Mouse (Mus musculus): ENCODE results near the gene Atp1a3. TPM values are rescaled to one million over a fixed set of nuclear protein-coding genes. Genes with fewer than 3 reads are reported as not detected.

Gene Atp1a3
- total RNA-seq, 2 experiments from 2014 or later = 2,432 to 2,476 TPM

DNA sequence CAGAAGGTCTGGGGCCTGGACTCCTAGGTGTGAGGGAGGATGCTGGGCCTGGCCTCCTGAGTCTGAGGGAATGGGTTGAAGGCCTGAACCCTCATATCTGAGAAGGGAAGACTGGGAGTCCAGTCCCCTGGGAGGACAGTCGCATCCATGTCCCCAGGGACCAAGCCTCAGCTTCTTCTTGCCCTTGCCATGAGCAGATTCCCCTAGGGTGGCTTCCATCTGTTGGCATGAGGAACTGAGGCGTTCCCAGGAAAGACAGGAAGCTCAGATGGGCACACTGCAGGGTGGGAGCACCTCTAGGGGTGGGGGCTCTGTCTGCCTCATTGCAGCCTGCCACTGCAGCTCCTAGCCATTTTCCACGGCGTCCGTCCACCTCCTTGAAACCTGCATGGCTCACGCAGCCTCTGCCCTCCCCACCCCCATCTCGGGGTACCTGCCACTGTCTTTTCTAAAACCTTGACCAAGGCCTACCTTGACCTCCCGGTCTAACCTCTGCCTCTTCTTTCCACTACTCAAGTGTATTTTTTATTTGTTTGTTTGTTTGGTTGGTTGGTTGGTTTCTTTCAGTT lies 1.9 kb downstream of the Atp1a3 start:
- DNase-seq = no peak

DNA sequence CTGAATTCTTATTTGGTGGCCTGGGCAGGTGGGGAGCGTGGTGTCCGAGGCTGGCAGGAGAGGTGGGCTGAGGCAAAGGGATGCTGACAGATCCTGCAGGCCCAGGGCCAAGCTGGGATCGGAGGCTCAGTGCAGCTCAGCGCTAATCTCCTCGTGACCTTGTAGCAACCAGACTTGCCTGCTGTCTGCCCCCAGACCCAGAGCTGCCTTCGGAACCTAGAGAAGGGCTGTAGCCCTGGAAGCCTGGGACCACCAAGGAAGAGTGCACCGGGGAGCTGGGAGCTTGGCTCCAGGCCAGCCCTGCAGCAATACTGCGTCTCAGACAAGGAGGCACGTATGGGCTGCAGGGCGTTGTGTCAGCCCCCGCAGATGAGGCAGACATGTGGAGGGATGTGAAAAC lies 2.5 kb downstream of the Atp1a3 start:
- DNase-seq = no peak

DNA sequence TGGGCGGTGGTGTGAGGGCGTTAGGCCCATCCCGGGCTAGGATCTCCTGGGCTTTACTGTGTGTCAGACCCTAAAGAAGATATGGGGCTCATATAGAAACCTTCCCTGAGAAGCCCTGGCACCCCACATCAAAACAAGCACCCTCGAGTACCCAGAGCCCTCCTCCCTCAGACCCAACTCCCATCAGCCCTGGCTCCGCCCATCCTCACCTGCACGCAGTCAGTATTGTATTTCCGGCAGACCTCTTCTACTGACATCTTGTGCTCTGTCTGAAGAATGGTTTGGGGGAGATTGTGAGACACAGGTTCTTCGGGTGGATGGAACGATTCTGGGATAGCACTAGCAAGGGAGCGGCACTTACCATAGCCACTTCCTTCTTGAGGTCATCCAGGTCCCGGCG lies 5.0 kb downstream of the Atp1a3 start:
- DNase-seq = no peak

DNA sequence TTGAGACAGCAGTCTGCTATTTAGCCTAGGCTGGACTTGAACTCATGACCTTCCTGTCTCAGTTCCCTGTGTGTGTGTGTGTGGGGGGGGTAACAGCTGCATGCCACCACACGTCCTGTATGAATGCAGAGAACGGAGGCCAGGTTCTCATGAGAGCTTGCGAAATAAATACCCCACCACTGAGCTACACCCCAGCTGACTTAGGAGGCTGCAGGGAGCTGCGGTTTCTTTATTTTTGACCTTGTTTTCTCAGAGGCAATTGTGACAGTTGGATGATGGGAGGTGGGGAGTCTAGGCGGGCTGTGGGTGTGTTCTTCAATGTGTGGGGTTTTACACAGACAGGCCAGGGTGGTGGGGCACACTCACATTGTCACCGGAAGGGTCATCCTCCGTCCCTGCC lies 5.5 kb downstream of the Atp1a3 start:
- no peak for DNase-seq

DNA sequence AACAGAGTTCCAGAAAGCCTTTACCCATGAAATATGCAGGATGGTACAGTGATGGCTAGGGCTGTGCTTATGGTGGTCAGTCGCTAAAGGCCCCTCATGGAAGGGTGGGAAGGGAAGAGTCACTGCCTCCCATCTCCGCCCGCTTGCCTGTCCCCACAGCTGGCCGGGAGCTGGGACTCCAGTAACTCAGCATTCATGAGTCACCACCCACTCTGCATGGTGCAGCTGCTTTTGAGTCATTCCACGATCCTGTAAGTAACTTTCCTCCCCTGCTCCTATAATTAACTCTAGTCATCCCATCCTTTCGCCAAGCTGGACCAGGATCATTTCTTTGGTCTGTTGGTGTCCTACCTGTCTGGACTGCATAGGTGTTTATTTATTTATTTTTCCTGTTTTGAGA lies 12.7 kb downstream of the Atp1a3 start:
- DNase-seq = no peak

DNA sequence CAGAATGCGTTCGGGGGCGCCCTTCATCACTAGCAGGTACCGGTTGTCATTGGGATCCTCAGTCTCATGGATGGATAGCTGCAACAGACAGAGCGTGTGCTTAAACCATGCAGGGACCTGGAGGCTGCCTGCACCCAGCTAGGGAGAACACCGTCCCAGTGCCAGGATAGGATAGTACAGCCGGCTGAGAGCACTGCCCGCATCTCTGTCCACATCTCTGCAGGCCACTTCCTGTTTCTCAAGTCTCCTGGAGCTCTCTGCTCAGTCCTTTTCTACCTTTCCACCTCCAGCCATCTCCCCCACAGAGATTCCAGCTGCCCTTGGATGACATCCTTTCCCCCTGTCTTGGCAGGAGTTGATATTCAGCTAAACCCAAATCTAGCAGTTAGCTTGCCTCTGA lies 15.3 kb downstream of the Atp1a3 start:
- no peak for DNase-seq

DNA sequence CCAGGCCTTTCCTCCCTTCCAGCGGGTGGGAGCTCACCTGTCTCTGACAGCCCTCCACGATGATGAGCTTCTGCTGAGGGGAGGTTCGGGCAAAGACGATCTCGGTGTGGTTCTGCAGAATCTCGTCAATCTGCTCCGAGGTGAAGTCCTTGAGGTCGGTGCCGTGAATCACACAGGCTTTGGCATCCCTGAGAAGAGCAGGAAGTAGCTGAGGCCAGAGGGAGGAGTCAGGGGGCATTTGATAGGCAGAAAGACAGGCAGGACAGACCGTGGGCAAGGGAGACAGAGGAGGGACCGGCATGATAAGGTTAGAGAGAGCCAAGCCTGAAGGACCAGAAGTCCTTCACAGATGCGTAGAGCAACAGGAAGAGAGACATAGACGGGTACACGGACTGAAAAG lies 17.8 kb downstream of the Atp1a3 start:
- DNase-seq = no peak

DNA sequence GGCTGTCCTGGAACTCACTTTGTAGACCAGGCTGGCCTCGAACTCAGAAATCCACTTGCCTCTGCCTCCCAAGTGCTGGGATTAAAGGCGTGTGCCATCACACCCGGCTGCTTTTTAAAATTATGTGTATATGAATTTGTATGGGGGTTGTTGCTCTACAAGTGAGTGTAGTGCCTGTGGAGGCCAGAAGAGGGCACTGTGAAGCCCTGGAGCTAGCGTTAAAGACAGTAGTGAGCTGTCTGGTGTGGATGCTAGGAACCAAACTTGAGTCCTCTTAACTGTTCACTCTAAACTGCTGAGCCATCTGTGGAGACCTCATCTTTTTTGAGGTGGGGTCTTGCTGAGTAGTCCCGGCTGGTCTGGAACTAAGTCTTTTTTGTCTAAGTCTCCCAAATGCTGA lies 20.0 kb downstream of the Atp1a3 start:
- no peak for DNase-seq

DNA sequence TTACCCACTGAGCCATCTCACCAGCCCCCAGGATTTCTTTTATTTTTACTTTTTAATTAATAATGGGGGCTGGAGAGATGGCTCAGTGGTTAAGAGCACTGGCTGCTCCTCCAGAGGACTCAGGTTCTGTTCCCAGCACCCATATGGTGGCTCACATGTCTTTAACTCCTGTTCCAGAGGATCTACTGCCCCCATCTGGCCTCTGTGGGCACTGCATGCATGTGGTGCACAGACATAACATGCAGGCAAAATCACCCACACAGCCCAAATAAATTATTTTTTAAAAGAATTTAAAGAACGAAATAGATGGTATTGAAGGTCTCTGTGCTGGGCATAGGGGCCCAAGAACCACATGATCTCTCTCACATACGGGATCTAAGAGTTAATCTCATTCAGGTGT lies 21.5 kb downstream of the Atp1a3 start:
- no peak for DNase-seq

DNA sequence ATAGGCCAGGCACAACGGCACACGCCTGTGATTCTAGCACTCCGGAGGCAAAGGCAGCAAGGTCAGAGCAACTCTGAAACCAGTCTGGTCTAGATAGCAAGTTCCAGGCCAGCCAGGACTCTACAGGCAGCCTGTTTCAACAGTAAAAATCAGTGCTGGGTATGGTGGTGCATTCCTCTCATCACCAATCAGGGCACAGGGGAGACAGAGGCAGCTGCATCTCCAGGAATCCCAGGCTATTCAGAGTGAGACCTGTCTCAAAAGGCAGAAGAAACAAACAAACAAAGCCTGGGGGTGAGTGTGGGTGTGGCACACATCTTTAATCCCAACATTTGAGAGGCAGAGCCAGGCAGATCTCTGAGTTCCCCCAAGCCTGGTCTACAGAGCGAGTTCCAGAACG lies 22.4 kb downstream of the Atp1a3 start:
- no peak for DNase-seq

DNA sequence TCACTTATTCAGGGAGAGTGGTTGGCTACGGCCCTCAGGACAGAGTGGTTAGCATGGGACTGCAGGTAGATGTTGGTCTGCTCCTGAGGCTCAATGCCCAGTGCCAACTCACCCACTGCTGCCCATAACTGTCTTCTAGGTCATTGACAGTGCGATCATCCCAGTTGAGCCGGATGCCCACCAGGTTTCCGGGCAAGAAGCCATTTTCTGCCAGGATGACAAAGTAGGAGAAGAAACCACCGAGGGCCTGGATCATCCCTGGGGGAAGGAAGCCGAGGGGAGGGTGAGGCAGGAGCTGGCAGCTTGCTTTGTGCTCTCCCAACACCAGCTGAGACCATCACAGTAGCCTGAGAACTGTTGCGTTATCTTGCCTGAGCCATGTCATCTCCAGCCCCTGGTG lies 25.3 kb downstream of the Atp1a3 start:
- no peak for DNase-seq

DNA sequence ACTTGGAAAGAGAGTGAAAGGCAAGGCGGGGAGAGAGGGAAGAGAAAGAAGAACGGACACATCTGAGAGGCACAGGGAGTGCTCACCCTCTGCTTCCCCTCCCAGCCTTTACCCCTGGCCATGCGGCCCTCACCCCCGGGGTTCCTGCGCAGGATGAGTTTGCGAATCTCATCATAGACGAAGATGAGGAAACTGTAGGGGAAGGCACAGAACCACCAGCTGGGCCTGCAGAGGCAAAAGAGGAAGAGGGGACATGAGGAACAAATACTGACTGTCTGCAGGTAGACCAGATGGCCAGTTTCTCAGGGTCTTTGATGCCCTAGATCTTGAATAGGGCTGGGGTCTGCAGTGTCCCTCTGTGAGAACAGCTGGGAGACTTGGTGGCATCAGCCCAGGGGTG lies 27.0 kb downstream of the Atp1a3 start:
- no peak for DNase-seq

DNA sequence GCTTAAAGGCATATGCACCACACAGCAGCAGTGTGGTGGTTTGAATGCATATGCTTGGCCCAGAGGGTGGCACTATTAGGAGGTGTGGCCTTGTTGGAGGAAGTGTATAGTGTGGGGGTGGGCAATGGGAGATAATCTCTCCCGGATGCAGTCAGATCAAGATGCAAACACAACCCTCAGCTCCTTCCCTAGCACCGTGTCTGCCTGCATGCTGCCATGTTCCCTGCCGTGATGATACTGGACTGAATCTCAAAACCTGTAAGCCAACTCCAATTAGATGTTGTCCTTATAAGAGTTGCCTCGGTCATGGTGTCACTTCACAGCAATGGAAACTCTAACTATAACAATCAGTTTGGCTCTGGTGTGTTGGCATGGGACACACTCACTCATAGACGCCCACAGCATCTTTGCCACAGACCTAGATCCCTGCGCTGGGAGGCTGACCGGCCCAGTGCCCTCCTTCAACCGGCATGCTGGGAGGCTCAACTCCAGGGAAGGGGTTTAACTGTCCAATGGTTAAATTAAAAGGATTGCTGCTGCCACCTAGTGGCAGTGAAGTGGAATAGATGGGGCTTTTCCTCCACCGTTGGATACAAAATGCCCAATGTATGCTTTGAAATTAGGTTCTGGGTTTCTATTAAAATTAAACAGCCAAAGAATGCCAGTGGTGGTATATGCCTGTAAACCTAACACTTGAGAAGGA lies 30.7 kb downstream of the Atp1a3 start:
- no peak for DNase-seq

DNA sequence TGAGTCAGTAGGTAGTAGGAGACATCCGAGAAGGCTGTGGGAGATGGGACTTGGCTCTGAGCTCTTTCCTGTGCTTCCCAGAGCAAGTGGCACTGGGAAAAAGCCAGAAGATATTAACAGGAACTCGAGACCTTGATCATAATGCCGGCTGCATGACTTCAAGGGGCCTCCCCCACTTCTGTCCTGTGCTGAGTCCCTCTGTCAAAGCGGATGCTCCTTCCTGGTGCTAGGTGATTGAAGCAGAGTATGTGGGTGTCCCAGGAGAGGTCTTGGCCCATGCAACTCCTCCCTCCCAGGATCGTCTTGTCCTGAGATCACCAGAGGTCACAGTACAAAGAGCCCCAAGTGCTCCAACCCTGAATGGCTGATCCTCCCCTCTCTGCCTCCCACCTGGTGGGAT lies 31.9 kb downstream of the Atp1a3 start:
- DNase-seq = no peak

DNA sequence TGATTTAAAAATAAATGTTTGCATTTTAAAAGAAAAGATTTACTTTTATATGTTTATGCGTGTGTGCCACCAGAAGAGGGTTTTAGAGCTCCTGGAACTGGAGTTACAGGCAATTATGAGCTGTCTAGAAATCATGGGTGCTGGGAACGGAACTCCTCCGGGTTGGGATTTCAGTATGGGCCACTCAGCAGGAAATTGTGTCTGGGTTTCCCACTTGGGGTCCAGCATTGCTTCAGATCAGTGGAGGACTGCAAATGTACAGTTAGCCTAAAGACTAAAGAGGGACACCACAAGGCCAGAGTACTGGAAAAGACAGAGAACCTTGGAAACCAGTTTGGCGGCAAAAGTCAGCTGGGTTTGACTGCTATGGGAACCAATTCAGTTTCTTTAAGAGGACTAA lies 32.5 kb downstream of the Atp1a3 start:
- DNase-seq = no peak

DNA sequence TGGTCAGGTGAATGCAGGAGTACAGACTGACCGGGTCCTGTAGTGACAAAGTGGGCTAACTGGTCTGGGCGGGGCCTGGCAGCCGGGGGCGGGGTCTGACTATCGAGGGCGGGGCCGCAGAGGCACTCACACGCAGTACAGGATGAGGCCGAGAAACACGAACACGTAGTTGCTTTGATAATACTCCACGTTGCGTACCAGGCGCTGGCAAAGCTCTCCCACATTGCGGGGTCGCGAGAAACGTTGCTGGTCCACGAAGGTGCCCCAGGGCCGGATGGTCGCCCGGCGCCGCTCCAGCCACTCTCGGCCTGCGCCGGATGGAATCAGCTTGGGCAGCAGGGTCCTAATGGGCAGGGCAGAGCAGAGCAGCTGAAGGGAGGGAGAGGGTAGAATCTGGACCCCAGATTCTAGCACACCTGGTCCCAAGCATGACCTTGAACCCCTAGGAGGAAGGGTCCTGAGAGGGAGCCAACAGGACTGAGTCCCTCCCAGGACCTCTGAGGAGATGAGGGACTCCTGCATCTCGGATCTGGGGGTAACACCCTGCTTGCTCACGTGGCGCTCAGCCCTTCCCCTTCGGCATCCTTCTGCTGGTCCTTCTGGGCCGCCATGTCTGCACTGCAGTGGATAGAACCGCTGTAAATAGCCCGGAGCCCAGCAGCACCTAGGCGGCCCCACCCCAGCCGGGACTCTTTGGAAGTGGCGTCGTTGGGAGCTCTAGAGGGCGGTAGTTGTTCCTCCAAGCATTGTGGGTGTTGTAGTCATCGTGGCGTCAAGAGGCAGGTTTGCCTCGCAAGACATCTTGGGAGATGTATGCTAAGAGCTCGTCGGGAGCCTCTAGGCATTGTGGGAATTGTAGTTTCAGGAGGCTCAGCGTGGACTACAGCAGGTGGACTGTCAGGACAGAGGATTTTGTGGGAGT lies 33.5 kb downstream of the Atp1a3 start, which contains the start of gene Rabac1:
TSS of gene Rabac1 (minus strand) at position 783 of the 922 bp plus-strand sequence.
- DNase-seq = peak; percentile 92

DNA sequence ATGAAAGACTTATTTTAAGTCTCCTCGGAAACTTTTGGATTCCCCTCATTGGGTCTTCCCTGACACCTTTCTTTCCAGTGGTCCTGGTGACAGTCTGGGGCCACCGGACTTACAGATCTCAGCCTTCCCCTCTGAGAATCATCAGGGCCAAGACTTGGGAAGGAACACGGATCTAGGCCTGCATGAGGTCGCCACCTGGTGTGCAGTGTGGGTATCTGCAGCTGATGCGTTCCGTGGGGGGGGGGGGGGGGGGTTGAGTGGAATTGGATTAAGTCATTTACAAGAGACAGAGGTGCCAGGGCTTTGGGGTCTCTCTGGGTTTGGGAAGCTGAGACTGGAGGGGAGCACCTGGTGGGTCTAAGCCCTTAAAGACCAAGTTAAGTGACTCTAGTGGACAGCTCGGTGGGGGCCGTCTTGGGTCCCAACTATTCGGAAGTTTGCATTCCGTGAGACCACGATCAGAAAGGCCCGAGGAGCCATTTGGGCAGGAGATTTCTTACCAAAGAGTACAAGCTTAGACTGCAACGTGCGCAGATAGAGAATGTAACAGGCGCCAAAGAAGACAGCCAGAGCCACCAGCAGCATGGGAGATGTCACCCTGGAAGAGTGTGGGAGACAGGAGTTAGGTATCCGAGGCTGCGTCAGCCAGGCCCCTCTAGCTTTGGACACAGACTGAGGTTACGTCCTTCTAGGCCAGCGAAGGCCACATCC lies 34.3 kb downstream of the Atp1a3 start:
- no peak for DNase-seq

DNA sequence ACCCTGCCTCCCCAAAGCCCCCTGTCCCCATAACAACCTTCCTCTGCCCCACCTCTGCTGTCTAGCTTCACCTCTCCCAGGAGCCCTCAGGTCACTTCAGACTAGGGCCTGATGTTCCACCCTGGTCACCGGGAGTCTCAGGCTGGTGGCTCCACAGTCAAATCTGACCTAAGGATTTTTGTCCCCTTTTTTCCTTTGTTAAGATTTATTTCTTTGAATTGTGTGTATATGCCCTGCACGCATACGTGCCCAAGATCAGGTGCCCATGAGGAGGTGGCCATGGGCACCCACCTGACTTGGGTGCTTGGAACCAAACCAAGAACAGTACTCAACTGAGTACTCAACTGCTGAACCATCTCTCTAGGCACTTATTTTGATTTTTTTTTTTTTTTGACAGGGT lies 35.4 kb downstream of the Atp1a3 start:
- DNase-seq = no peak

DNA sequence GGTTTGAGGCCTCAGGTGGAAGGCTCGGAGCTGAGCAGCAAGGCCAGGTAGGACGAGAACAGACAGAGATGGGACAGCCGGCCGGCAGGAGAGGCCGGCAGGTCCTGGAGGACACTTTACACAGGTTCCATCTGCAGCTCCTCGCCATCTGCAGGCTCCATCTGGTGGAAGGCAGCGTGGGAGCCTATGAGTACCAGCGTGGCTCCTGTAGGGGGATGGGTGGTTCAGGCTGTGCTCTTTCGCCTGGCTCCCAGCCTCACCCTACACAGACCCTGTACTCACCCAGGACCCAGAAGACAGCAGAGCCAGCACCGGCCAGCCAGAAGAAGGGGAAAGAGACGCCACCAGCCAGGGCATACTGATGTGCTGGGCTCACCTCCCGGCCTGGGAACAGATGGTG lies 36.0 kb downstream of the Atp1a3 start:
- DNase-seq = peak; percentile 62 to 68

DNA sequence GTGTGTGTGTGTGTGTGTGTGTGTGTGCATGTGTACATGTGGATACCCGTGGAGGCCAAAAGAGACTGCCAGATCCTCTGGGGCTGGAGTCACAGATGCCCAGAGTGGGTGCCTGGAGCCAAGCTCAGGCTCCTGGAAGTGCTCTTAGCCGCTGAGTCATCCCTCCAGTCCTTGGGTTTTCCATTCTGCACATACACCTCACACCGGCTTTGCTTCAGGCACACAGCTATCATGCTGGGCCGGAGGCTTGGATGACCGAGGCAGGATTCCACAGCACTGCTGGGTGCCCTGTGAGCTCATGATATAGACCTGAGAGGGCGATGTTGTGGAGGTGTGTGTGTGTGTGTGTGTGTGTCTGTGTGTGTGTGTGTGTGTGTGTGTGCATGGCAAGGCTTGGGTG lies 37.3 kb downstream of the Atp1a3 start:
- DNase-seq = no peak

DNA sequence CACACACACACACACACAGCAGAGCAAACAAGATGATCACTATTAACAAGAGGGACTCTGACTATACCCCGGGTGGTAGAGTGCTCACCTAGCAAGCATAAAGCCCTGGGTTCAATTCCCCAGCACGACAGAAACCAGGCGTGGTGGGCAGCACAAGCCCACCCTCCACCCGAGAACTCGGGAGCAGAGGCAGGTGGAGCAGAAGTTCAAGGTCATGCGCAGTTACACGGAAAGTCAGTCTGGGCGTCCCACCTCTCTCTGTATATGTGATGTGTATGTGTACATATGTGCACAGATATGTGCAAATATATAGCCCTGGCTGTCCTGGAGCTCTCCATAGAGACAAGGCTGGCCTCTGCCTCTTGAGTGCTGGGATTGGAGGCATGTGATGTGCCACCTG lies 37.8 kb downstream of the Atp1a3 start:
- DNase-seq = no peak

DNA sequence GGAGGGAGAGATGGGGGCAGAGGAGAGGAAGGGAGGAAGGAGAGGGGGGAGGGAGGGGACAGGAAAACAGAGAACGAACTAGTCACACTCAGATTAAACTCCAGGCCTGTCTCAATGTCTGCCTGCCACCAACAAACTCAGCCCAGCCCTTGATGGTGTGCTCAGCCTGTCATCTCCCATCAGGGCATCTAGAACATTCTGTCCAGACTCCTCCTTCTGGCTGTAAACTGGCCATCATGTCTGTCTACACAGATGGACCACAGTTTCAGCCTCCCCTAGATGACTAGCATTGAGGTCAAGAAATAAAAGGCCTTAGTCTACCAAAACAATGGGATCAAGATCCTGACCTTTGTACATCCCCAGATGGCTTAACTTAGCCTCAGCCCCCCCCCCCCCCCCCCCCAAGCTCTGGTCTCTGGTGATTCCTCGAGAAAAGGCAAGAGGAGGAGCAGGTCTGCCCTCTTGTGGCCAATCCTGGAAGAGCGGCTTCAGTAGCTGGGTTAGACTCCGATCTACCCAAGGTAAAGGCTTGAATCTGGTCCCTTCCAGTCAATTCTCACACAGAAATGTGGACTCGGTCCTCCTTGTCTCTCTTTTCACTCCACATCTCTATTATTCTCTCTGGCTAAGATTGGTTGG lies 40.7 kb downstream of the Atp1a3 start:
- DNase-seq = peak; percentile 70 to 80

Data from layer of hippocampus, postnatal 36 days (tissue).